Mouse (Mus musculus): ENCODE measurements around the gene Fzd9. TPM values are rescaled to one million over a fixed set of nuclear protein-coding genes. Genes with fewer than 3 reads are reported as not detected.

The Fzd9 gene
- polyA plus RNA-seq, 1 experiment: 2.8 TPM

- Histone ChIP-seq H3K4me1 (ENCODE audit: control insufficient read depth, insufficient read depth, low read length) (peaks cover 3% of the 10 kb centered on the region), H3K9me3 (replicated peaks; ENCODE audit: control insufficient read depth, insufficient read depth, low read length, poor library complexity, severe bottlenecking) (no peaks in the 10 kb centered on the region), H3K9ac (ENCODE audit: low read depth, poor library complexity, severe bottlenecking) (no peak overlapping the region), H3K4me3 (ENCODE audit: low read depth, low read length) (no peak overlapping the region), H3K36me3 (ENCODE audit: control insufficient read depth, insufficient read depth, low read length, poor library complexity, severe bottlenecking) (no peaks in the 10 kb centered on the region), H3K27me3 (ENCODE audit: control insufficient read depth, insufficient read depth, low read length, poor library complexity, severe bottlenecking) (no peaks in the 10 kb centered on the region), H3K27ac (ENCODE audit: insufficient read depth, low read length) (no peak overlapping the region)
- TF ChIP-seq CTCF (IDR thresholded peaks at IDR 0.05; ENCODE audit: low read depth, low read length) (no peak), EP300 (IDR thresholded peaks at IDR 0.05; ENCODE audit: insufficient read depth, low read depth, low read length) (no peak), POLR2A (IDR thresholded peaks at IDR 0.05; ENCODE audit: insufficient read depth, low read length) (no peak)
Measured at GRCm38 (mm10) chr5:135269451-135269850, 18.4 kb upstream of the Fzd9 start.

- no peaks in the 10 kb centered on the region for H3K4me1 ChIP-seq (ENCODE audit: control insufficient read depth, insufficient read depth, low read length)
- TF ChIP-seq CTCF (IDR thresholded peaks at IDR 0.05; ENCODE audit: low read depth, low read length): no peak
- TF ChIP-seq EP300 (IDR thresholded peaks at IDR 0.05; ENCODE audit: insufficient read depth, low read depth, low read length): no peak
- no peak for TF ChIP-seq POLR2A (IDR thresholded peaks at IDR 0.05; ENCODE audit: insufficient read depth, low read length)
- H3K27ac ChIP-seq (ENCODE audit: insufficient read depth, low read length): no peak overlapping the region
- no peak overlapping the region for H3K9ac ChIP-seq (ENCODE audit: low read depth, poor library complexity, severe bottlenecking)
- H3K4me3 ChIP-seq (ENCODE audit: low read depth, low read length): no peak overlapping the region
- no peaks in the 10 kb centered on the region for H3K27me3 ChIP-seq (ENCODE audit: control insufficient read depth, insufficient read depth, low read length, poor library complexity, severe bottlenecking)
- H3K9me3 ChIP-seq (replicated peaks; ENCODE audit: control insufficient read depth, insufficient read depth, low read length, poor library complexity, severe bottlenecking): no peaks in the 10 kb centered on the region
- no peaks in the 10 kb centered on the region for H3K36me3 ChIP-seq (ENCODE audit: control insufficient read depth, insufficient read depth, low read length, poor library complexity, severe bottlenecking)
Measured at GRCm38 (mm10) chr5:135264548-135264947, 13.5 kb upstream of the Fzd9 start.

- Histone ChIP-seq H3K27me3 (ENCODE audit: control insufficient read depth, insufficient read depth, low read length, poor library complexity, severe bottlenecking) (no peaks in the 10 kb centered on the region), H3K4me1 (ENCODE audit: control insufficient read depth, insufficient read depth, low read length) (no peaks in the 10 kb centered on the region), H3K4me3 (ENCODE audit: low read depth, low read length) (peak overlapping the region; percentile 2; the same call in 1 of the 2 replicates), H3K9me3 (replicated peaks; ENCODE audit: control insufficient read depth, insufficient read depth, low read length, poor library complexity, severe bottlenecking) (no peaks in the 10 kb centered on the region), H3K9ac (ENCODE audit: low read depth, poor library complexity, severe bottlenecking) (no peak overlapping the region), H3K27ac (ENCODE audit: insufficient read depth, low read length) (no peak overlapping the region), H3K36me3 (ENCODE audit: control insufficient read depth, insufficient read depth, low read length, poor library complexity, severe bottlenecking) (no peaks in the 10 kb centered on the region)
- TF ChIP-seq POLR2A (IDR thresholded peaks at IDR 0.05; ENCODE audit: insufficient read depth, low read length) (no peak), CTCF (IDR thresholded peaks at IDR 0.05; ENCODE audit: low read depth, low read length) (no peak), EP300 (IDR thresholded peaks at IDR 0.05; ENCODE audit: insufficient read depth, low read depth, low read length) (no peak)
Measured at GRCm38 (mm10) chr5:135263866-135264503, 13.0 kb upstream of the Fzd9 start.

GRCm38 (mm10) chr5:135258280-135259150, 7.5 kb upstream of the Fzd9 start:
- Histone ChIP-seq H3K27me3 (ENCODE audit: control insufficient read depth, insufficient read depth, low read length, poor library complexity, severe bottlenecking) (no peaks in the 10 kb centered on the region), H3K27ac (ENCODE audit: insufficient read depth, low read length) (no peak overlapping the region), H3K4me1 (ENCODE audit: control insufficient read depth, insufficient read depth, low read length) (no peaks in the 10 kb centered on the region), H3K9ac (ENCODE audit: low read depth, poor library complexity, severe bottlenecking) (peak overlapping the region; percentile 85), H3K36me3 (ENCODE audit: control insufficient read depth, insufficient read depth, low read length, poor library complexity, severe bottlenecking) (no peaks in the 10 kb centered on the region), H3K4me3 (ENCODE audit: low read depth, low read length) (0 out of 2 replicates have a peak overlapping the region, but pooled peaks have one; percentile 18), H3K9me3 (replicated peaks; ENCODE audit: control insufficient read depth, insufficient read depth, low read length, poor library complexity, severe bottlenecking) (no peaks in the 10 kb centered on the region)
- TF ChIP-seq EP300 (IDR thresholded peaks at IDR 0.05; ENCODE audit: insufficient read depth, low read depth, low read length) (no peak), CTCF (IDR thresholded peaks at IDR 0.05; ENCODE audit: low read depth, low read length) (no peak), POLR2A (IDR thresholded peaks at IDR 0.05; ENCODE audit: insufficient read depth, low read length) (no peak)

- H3K36me3 ChIP-seq (ENCODE audit: control insufficient read depth, insufficient read depth, low read length, poor library complexity, severe bottlenecking): no peaks in the 10 kb centered on the region
- peak; percentile 74 for TF ChIP-seq CTCF (IDR thresholded peaks at IDR 0.05; ENCODE audit: low read depth, low read length)
- no peak for TF ChIP-seq POLR2A (IDR thresholded peaks at IDR 0.05; ENCODE audit: insufficient read depth, low read length)
- no peaks in the 10 kb centered on the region for H3K27me3 ChIP-seq (ENCODE audit: control insufficient read depth, insufficient read depth, low read length, poor library complexity, severe bottlenecking)
- no peaks in the 10 kb centered on the region for H3K9me3 ChIP-seq (replicated peaks; ENCODE audit: control insufficient read depth, insufficient read depth, low read length, poor library complexity, severe bottlenecking)
- 0 out of 2 replicates have a peak overlapping the region, but pooled peaks have one; percentile 4 for H3K4me3 ChIP-seq (ENCODE audit: low read depth, low read length)
- H3K9ac ChIP-seq (ENCODE audit: low read depth, poor library complexity, severe bottlenecking): no peak overlapping the region
- no peaks in the 10 kb centered on the region for H3K4me1 ChIP-seq (ENCODE audit: control insufficient read depth, insufficient read depth, low read length)
- no peak overlapping the region for H3K27ac ChIP-seq (ENCODE audit: insufficient read depth, low read length)
Measured at GRCm38 (mm10) chr5:135257559-135257958, 6.5 kb upstream of the Fzd9 start.

- Histone ChIP-seq H3K9me3 (replicated peaks; ENCODE audit: control insufficient read depth, insufficient read depth, low read length, poor library complexity, severe bottlenecking) (no peaks in the 10 kb centered on the region), H3K27ac (ENCODE audit: insufficient read depth, low read length) (no peak overlapping the region), H3K36me3 (ENCODE audit: control insufficient read depth, insufficient read depth, low read length, poor library complexity, severe bottlenecking) (no peaks in the 10 kb centered on the region), H3K27me3 (ENCODE audit: control insufficient read depth, insufficient read depth, low read length, poor library complexity, severe bottlenecking) (no peaks in the 10 kb centered on the region), H3K4me3 (ENCODE audit: low read depth, low read length) (no peak overlapping the region), H3K9ac (ENCODE audit: low read depth, poor library complexity, severe bottlenecking) (no peak overlapping the region), H3K4me1 (ENCODE audit: control insufficient read depth, insufficient read depth, low read length) (no peaks in the 10 kb centered on the region)
- TF ChIP-seq CTCF (IDR thresholded peaks at IDR 0.05; ENCODE audit: low read depth, low read length) (no peak), EP300 (IDR thresholded peaks at IDR 0.05; ENCODE audit: insufficient read depth, low read depth, low read length) (no peak), POLR2A (IDR thresholded peaks at IDR 0.05; ENCODE audit: insufficient read depth, low read length) (no peak)
Measured at GRCm38 (mm10) chr5:135256166-135256565, 5.1 kb upstream of the Fzd9 start.

All from ES-Bruce4 (cell line).